Mouse (Mus musculus): Measurements from ENCODE around the gene Snap25.

The Snap25 gene

DNA sequence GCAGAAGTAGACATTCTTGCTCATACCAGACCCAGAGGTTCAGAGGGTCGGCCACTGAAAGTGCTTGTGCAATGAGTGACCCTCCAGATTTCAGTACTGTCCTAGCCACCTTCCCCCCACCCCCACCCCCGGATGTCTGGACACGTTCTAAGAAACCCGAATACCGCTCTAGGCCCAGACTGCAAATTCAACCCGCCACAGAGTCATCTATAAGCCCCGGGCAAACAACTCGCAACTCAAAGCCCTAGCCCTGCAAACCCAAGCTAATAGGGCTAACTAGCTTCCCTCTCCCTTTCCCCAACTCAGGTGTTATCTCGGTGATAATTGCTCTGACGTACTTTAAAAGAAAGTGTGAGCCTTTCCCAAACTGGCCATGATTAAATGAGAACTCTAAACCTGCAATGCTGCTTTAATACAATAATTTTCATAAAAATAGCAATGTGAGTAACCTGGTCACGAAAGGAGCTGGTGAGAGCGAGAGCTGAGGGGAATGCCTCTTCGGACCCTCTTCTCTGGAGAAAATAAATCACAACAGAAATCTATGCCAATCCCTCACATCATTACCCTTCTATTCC lies 725 bp upstream of the Snap25 start:
- no peak for DNase-seq (ENCODE audit: low spot score)

DNA sequence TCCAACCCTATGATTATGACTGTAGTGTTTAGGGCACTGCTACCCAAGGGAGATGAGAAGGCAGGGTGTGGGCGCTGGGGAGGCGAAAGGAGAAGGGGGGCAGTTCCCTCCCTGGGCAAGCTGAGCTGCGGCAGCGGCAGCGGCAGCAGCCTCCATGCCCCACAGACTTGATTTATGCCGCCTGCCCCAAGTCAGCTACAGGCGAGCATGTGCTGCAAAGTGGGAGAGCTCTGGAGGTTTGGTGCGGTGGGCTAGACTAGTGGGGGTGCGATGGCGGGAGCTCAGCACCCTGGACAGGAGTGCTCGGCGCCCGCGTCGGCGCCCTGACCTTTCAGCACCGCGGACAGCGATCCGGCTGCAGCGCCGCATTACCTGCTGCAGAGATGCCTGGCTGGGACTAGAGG lies 757 bp downstream of the Snap25 start:
- peak; percentile 74 for DNase-seq (ENCODE audit: low spot score)

DNA sequence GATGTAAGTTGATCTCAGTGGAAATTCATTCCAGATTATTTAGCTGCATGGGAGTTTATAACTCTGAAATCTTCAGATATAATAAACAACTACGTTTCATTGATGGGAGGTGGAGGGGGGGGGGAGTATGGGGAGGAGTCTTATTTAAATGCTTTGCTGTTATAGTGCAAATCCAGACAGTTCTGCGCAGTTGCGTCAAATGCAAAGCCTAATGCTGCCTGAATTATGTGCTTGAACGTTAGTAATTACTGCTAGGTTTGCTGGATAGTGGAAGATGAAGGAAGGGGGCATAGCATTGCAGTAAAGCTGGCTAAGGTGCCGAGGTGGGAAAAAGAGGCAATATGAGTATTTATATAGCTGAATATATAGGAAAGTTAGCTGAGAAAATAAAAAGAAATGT lies 2.3 kb downstream of the Snap25 start:
- DNase-seq (ENCODE audit: low spot score), result no peak

DNA sequence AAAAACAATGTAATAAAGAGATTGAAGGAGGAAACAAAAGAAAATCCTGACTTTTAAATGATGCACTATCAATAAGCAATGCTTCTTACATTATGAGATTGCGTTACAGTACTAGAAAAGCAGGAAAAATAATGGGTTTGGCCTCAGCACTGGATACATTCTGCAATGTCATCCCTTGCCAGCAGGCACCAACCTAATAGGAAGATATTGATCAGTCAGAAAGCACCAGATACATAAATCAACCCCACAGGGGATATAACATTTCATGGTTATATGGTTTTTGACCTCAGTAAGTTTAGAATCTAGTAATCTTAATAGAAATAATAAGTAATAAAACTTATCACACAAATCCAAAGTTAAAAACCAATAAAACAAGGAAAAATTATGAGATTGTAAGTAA lies 3.1 kb downstream of the Snap25 start:
- DNase-seq (ENCODE audit: low spot score), result no peak

DNA sequence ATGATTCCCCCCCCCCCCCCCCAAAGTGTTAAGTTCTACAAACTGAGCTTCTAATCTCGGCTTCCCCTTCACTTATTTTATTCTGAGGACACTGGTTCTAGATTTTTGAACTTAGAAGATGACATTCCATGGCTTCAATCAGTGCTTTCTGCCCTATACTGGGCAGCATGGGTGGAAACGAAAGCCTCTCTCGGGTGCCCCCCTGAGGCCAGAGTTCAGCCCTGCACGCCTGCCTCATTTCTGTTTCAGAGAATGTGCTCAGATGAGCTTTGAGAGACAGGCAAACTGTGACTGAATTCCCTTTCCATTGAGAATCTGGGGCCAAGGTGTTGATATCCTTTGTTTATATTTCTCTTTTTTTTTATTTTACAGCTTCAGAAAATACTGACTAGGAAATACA lies 7.0 kb downstream of the Snap25 start:
- DNase-seq (ENCODE audit: low spot score), result no peak

DNA sequence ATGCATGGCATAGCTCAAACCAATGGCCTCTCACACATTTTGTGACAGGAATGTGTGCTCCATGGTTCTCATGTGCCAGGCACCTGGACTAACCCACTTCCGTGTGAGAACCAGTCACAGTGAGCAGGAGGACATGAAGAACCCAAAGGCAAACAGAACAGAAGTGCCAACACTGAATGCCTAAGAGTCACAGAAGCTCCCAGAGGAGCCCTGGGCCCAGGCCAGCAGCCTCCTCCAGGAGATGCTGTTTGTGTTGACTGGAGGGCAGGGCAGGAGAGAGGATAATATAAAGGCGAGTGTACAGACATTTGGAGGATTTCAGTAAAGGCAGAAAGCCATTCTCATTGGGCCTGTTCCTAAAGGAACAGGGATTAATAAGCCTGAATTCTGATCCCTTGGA lies 25.0 kb downstream of the Snap25 start:
- no peak for DNase-seq (ENCODE audit: low spot score)

DNA sequence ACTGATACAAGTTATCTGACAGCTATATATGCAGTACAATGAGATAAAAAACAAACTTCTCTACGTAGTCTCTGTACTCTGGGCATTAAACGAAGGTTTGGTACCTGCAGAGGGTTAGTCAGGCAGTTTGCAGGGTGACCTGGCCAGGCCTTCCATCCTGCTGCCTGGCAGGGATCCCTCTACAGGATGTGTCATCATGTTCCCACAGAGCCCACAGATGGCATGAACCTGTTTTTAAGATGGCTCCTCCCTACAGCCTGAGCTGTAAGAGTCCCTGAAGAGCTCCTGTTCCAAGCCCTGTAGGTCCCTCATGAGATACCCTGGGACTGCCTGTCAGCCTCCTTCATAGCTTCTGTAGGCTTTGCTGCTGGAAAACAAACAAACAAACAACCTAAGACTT lies 29.0 kb downstream of the Snap25 start:
- DNase-seq (ENCODE audit: low spot score), result no peak

DNA sequence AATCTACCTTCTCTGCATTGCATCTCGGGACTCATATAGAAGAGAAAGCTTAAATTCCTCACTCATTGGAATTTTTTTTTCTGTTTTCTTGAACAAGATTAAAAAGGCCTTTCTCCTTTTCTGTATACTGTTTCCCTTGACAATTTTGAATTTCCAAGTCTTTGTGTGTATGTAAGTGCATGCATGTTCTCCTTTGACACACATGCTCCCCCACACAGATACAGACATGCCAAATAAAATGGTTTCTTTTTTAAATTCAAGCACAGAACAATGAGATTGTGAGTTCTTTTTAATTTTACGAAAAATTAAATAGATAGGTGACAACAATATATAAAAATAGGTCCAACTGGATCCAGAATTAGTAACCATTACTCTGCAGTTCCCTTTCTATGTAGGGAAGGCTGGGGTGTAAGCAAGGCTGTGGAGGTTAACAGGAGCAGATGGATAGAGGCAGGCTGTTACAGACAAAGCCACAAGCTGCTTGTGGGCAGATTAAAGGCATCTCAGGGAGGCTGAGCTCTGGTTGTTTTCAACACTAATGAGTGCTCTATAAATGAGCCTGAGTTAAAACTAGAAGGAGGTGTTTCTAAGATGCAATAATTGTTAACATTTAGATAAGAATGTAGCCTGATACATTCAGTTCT lies 31.6 kb downstream of the Snap25 start:
- DNase-seq (ENCODE audit: low spot score), result no peak

DNA sequence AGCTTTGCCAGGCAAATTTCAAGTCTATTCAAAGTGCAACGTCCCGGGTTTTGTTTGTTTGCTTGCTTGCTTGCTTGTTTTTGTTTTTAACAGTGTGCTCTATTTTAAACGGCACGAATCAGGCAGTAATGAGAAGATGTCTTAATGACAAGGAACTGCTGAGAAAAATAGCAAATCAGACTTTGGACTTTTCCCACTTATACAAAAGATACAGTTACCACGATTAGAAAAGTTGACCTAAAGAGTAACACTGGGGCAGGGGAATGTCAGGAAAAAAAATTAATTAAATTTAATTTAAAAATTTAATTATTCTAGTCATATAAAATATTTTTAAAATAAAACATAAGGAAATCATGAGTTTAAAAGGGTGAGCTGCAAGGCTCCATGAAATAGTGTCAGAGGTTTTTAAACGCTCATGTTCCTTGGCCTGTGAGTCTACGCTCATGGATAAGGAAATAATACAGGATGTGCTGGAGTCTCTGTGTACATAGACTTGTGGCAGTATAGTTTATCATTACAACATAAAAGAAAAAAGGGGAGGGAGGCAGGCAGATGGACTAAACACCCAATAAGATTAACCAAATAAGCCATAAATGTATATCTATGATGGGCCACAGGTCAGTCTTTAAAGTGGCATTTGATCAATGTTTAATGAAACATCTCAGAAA lies 32.2 kb downstream of the Snap25 start:
- no peak for DNase-seq (ENCODE audit: low spot score)

DNA sequence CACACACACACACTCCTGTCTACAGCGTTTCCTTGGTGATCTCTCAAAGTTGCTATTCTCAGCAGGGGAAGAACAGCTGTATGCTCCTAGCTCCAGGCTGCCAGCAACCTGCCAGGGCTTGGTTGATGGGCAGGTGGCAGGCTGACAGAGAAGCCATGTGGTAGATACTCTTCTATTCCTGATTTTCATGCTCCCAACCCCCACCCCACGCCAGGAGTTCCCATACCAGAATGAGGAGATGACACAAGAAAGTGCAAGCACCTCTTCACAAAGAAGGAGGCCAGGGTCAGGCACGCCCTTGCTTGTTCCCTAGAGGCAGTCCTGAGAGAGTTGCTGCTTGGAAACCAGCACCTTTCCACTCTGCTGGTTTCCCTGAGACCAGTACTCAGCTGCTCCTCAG lies 40.4 kb downstream of the Snap25 start:
- no peak for DNase-seq (ENCODE audit: low spot score)

DNA sequence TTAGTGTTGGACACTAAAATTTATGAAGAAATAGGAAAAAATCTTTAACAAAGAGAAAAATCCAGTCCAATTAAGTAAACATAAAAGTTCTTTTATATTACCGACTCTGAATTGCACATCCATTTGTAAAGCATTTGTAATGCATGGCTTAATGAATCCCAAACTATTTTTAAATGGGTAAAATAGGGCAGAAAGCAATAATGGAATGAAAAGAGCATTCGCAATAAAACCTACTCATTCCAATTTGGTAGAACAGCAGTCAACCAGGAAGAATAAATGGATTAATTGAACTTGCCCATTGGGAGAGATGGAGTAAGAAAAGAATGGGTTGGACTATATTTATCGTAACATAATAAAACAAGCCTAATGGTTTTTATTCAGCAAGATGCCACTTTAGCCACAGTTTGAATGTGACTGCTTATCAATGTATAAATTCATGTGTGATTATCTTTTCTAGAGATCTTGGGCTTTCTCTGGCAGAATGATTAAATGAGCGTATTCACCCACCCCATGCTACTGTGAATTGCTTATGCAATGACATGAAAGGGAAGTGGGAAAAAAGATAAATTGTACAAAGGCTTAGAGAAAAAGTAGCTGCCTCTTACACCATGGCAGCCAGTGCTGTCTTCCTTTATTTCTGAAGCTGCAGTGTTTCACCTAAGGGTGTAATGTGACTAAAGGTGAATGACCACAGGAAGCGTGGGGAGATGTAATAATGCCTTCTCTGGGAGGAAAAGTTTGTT lies 45.7 kb downstream of the Snap25 start:
- no peak for DNase-seq (ENCODE audit: low spot score)

DNA sequence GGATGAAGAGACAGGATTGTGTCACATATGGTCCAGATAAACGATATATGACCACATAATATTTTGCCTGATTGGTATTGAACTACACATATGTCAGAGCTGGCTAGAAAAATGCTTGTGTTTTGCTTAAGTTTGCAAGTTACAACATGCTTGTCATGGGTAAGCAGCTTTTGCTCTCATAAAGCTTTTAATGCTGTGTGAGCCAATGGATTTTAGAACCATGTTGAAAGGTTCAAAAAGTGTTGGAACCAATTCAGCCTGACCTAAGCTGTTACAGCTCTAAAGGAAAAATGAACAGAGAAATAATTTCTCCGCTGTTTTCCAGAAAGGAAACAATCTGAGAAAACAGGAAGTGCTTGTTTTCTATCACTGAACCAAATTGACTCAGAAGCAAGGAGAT lies 64.9 kb downstream of the Snap25 start:
- DNase-seq (ENCODE audit: low spot score), result no peak

DNA sequence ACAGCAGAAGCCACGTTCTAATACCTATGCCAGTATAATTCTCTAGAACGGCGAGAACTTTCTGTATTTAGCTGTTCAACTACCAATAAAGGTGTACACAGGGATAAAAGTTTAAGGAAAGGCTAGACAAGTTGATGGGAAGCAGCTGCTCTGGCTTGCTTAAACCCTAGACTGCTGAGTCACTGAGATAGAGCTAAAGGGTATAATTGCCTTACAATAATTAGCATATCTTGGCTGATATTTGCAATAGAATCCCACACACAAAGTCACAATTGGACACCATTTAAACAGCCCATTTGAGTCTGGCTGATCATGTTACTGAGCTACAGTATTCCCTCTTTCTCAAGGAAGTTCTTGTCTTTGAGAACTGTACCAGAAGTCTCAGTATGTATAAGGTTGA lies 65.4 kb downstream of the Snap25 start:
- DNase-seq (ENCODE audit: low spot score), result no peak

DNA sequence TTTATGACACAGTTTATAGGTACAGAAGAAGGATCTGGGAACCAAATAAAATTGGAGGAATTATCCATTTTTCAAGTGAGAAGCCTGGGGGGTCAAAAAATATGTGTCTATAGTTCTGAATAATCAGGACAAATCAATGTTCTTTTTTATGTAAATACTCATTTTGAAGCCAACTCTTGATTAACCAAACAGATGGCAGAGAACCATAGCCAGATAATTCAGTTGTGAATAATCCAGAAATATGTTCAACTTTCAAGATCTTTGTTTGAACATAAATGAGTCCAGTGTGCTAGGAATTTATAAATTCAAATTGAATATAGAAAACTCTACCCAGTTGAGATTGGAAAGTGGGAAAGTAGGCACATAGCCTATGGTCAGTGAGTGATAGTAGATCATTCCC lies 67.0 kb downstream of the Snap25 start:
- DNase-seq (ENCODE audit: low spot score), result no peak

DNA sequence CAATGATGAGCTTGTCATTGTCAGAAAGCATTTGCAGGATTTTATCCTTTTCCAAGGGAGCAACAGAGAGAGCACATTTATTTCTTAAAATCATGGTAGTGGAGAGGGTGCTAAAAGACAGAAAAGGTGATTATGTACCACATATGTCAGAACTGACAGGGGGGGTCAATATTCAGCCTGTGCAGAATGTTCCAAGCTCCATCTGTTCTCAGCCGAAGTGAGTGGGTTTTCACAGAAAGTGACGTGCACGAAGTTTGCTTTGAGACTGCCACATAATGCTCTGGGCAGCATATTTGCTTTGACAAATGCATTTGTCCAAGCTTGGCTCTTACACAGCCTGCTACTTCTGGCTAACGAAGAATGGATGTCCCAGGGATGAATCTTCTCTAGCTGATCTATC lies 71.1 kb downstream of the Snap25 start:
- DNase-seq (ENCODE audit: low spot score), result no peak

DNA sequence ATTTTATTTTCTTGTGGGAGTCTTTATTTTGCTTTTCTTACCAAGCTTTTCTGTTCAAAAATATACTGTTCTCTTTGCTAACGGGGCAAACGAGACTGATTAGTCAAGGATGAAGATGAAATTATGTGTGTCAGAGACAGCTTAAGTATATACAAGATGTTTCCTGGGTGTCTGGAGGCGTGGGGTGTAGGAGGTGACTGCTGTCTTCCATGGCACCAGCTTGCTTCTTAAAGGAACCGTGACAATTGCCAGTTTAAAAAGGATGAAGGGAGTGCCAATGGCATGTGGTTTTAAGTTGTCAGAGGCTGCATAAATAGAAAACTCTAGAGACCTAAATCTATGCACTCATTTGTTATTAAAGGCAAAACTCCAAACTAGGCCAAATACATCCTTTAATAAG lies 75.1 kb downstream of the Snap25 start:
- no peak for DNase-seq (ENCODE audit: low spot score)

DNA sequence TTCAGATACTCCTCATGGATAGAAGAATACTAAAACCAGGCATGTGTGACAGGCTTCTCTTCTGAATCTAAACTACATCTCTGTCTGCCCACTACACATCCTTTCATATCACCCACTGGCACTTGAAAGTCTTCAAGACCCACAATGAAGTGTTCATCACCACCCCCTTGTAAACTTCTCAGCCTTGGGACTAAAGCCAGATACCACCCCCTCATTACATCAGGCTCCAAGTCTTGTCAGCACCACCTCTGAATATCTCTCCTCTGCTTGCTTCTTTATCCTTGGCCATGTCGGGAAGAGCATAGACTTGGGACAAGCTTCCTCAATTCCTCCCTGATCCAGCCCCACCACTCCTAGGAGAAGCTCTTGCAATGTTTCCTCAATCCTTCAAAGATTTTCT lies 83.3 kb downstream of the Snap25 start:
- no peak for DNase-seq (ENCODE audit: low spot score)

DNA sequence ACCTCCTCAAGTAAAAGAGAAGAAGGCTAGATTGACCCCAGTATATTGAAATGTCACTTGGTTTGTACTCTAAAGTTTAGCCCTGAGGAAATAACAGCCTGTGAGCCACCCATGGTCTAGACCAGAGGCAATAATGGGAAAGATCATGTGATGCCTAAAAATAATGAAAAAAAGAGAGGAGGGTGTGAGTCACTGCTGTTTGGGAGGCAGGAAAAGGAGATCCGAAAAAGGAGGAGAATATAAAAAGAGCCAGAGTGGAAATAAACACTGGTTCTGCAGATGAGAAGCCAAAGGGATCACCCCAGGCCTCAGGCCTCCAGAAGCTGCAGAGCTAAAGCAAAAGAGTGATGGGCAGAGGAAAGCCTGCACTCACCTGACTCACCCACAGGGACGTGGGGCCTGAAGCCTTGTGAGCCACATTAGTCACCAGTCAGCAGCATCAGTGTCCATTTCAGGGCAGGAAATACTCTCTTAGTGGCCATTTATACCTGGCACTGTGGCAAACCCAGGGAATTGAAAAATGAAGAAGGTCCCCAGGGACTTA lies 85.7 kb downstream of the Snap25 start:
- DNase-seq (ENCODE audit: low spot score), result no peak

DNA sequence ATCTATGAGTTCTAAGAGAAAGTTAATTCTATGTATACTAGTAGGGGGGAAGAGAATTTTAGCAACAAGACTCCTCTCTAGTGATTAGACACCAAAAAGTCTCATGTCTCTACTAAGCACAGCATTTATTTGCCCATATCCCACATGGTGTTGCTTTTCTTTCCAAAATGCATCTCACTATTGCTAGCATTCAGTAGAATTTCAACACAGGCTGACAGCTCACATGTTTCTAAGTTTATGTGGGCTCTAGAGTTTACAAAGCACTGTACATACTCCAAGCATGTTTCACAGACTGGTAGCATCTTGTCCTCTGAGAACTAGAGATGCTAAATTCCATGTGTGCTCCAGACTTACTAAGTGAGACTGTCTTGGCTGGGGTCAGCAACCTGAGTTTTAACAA lies 87.8 kb downstream of the Snap25 start:
- no peak for DNase-seq (ENCODE audit: low spot score)

DNA sequence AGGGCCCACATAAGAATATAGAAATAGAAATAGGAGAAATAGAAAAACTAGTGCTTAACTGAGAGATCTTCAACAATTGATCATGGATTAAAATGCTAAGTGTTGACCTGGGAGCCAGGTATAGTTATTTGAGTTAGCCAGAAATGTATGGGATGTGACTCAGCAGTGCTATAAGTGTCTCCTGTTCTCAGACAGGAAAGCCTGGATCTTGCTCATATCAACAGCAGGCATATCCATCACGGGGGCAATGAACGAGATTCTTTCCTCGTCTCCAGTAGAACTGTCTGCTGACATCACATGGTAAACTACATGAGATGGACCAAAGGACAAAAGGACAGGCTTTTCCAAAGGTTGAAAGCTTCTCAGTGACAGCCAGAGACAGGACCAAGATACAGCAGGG lies 88.8 kb downstream of the Snap25 start:
- DNase-seq (ENCODE audit: low spot score), result no peak

DNA sequence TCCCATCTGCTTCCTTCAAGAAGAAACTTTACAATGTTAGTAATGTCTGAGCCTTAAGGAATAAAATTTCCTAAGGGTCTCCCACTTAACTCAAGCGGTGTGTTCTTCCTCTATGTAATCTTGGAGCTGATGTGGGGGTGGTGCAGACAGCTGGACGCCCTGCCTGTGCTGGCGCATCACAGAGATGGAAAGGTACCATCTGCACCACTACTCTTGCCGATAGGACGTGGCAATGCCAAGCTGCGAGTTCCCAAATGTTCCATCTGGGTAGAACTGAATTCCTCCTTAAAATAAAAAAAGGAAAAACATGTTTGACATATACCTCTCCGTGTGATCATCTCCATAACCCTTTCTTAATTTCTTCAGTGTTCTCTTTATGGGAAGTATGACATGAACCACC lies 89.9 kb downstream of the Snap25 start:
- no peak for DNase-seq (ENCODE audit: low spot score)

DNA sequence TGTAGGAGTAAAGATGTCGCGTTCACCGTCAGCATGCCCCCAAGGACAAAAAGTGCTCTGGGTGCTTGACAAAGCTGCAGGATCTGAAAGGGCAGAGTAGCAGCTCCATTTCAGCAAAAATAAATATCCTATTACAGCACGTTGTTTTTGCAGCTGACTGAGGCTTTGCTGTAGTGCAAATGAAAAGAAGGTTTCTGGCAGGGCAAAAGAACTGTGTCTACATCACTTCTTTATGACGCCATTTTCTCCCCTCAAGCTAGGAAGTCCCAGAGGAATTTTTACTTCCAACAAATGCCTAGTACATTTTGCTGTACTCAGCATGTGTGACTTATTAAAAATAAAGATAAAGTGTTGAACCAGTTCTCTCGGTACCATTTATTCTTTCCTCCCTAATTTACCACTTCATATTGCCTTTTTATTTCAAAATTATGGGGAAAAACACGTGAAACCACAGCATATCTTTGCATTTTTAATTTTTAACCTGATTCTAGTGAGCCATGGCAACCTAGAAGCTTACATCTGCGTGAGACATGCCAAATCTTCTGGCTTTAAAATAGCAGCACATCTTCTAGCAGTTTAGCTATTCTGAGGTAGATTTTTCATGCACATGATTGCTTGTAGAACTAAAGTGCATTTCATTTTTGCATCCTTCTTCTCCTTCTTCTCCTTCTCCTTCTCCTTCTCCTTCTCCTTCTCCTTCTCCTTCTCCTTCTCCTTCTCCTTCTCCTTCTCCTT lies 94.9 kb downstream of the Snap25 start:
- no peak for DNase-seq (ENCODE audit: low spot score)
